Mouse (Mus musculus) naive thymus-derived CD4-positive, alpha-beta T cell, adult 5 months (primary cell): ENCODE results near the gene Ms4a12. TPM values are rescaled to one million over a fixed set of nuclear protein-coding genes. Genes with fewer than 3 reads are reported as not detected.

Experiments
- polyA plus RNA-seq: library from polyadenylated mRNA; unstranded; fragments of 100-300 nt; shearing (Covaris generic); gene quantifications from one replicate; pipeline ENCODE4 v1.2.1, GENCODE M21; 2017

Gene Ms4a12
- polyA plus RNA-seq = not detected

GRCm38 (mm10) chr19:11232348-11232747 lies at the start of gene Ms4a12:
Gene Ms4a12 (minus strand): TSS chr19:11232448.

GRCm38 (mm10) chr19:11266052-11266845 lies 34.0 kb upstream of the Ms4a12 start, which contains the start of gene Ms4a1:
Gene Ms4a1 (minus strand): TSS chr19:11266241.

GRCm38 (mm10) chr19:11196546-11196945 lies 35.7 kb downstream of the Ms4a12 start, which contains the start of gene Ms4a13:
Gene Ms4a13 (minus strand): TSS chr19:11196737.

GRCm38 (mm10) chr19:11165172-11165571 lies 67.1 kb downstream of the Ms4a12 start, which contains the start of gene 1700025F22Rik:
Gene 1700025F22Rik (minus strand): TSS chr19:11165320.

Other genes starting within 250 kb of the Ms4a12 start
- gene Ms4a15, start 239.2 kb downstream of the Ms4a12 start, polyA plus RNA-seq = not detected
- not detected for gene Ms4a18, start 214.4 kb downstream of the Ms4a12 start, polyA plus RNA-seq
- gene Ms4a8a, start 151.3 kb downstream of the Ms4a12 start, polyA plus RNA-seq = not detected
- gene 1700017D01Rik, start 101.6 kb downstream of the Ms4a12 start, polyA plus RNA-seq = not detected
- gene 1700025F22Rik, start 67.1 kb downstream of the Ms4a12 start, polyA plus RNA-seq = not detected
- not detected for gene Ms4a13, start 35.7 kb downstream of the Ms4a12 start, polyA plus RNA-seq
- gene Ms4a1, start 33.8 kb upstream of the Ms4a12 start, polyA plus RNA-seq = not detected
- gene Ms4a5, start 51.4 kb upstream of the Ms4a12 start, polyA plus RNA-seq = not detected
- gene Ms4a14, start 82.0 kb upstream of the Ms4a12 start, polyA plus RNA-seq = not detected
- gene Ms4a7, start 103.7 kb upstream of the Ms4a12 start, polyA plus RNA-seq = not detected
- gene Ms4a4a, start 143.1 kb upstream of the Ms4a12 start, polyA plus RNA-seq = 1.6 TPM
- 21.3 TPM for gene Ms4a4c, start 172.3 kb upstream of the Ms4a12 start, polyA plus RNA-seq
- gene Ms4a4b, start 211.1 kb upstream of the Ms4a12 start, polyA plus RNA-seq = 1,590 TPM
- 9.9 TPM for gene Ms4a6c, start 236.9 kb upstream of the Ms4a12 start, polyA plus RNA-seq